Mouse (Mus musculus) left cerebral cortex, adult 11 months (tissue): ENCODE measurements around the gene Gm29276.
"Not testable (repeated sequence)": the region's sequence is repeated elsewhere in the genome, so short reads cannot be mapped to it uniquely, and the experiment has no call there.

ENCODE experiments used
- DNase-seq: peaks from one replicate; pipeline ENCODE4 v3.0.0; 2022; ENCODE audit warnings: low spot score

The Gm29276 gene

GRCm38 (mm10) chrY:42582150-42582549 lies at the start of gene Gm29276:
Gene Gm29276, minus strand, starts transcription at chrY:42582250.
- DNase-seq = not testable (repeated sequence)
